Mouse (Mus musculus) left cerebral cortex, postnatal 36 days (tissue): ENCODE measurements around the gene Hspa1b. TPM values are rescaled to one million over a fixed set of nuclear protein-coding genes. Genes with fewer than 3 reads are reported as not detected.
A peak's percentile ranks its signal among the peaks of the same experiment; 100 is the strongest.
"Not testable (repeated sequence)": the region's sequence is repeated elsewhere in the genome, so short reads cannot be mapped to it uniquely, and the experiment has no call there.

Experiments used
- DNase-seq, 2 experiments: peaks; one replicate each; pipeline ENCODE4 v3.0.0; 2021 to 2022; ENCODE audit warnings: low spot score in 2 of 2, mixed read lengths in 1 of 2
- intact Hi-C: fragments of 180-260 bp; cut with DNase I; formaldehyde crosslinking; loops from one replicate; pipeline ENCODE4 v1.15.1; 2025
- total RNA-seq, 2 experiments: library from RNA; stranded (reverse); gene quantifications; 2 replicates each; pipeline ENCODE4 v1.2.3; 2021

Hspa1b gene
- total RNA-seq = 10 to 100 TPM; 12.9 to 23.4 TPM

DNA sequence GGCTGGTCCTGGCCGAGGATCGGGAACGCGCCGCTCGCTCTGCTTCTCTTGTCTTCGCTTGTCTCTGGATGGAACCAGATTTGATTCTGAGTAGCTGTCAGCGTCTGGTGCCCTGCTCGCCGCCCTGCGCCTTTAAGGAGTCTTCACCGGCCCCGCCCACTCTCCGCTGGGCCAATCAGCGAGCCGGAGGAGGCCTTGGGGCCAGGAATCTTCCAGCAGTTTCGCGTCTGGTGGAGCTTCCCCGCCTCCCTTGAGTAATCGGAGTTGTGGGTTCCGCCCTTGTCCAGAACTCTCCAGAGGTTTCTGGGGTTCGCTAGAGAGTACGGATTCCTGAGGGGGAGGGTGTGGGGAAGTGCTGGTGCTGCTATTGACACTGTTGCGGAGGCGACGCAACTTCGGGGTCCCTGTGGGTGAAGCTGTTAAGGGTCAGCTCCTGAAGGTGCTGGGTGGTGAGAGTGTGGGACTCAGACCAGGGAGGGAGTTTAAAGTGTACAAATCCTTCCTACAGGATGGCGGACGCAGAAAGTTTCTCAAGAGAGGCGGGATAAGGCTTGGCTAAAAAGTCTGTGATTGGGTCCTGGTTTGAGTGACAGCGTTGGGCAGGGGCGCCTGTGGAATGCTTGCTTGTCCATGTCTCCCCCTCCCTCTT is at the start of gene Hspa1b:
Gene Hspa1b, minus strand, starts transcription at position 109 of the 649 bp plus-strand sequence.
- DNase-seq = peak; percentile 84 to 87
- intact Hi-C loops = not testable (repeated sequence)

DNA sequence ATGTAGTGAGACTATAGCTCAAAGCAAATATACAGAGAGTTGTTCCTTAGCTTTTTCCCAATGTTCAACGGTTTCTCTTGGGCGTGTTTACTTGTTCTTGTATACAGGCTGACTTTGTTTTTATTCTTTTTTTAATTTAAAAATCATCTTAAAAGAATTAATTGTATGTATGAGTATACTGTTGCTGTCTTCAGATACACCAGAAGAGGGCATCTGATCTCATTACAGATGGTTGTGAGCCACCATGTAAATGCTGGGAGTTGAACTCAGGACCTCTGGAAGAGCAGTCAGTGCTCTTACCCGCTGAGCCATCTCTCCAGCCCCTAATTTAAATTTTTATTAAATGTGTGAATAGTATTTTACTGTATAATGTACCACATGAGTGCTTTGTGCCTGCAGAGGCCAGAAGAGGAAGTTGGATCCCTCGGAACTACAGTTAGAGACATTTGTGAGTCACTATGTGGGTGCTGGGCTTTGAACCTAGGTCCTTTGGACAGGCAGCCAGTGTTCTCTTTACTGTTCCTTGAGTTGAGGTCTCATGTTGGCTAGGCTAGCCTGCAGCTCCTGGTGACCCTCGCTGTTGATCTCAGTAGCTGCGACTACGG is 48.5 kb upstream of the Hspa1b start:
- intact Hi-C loops = loop anchor here (10.0 kb wide), 1 partner anchor 227 kb away; the partner anchor contains the start of genes Atp6v1g2 and Nfkbil1

DNA sequence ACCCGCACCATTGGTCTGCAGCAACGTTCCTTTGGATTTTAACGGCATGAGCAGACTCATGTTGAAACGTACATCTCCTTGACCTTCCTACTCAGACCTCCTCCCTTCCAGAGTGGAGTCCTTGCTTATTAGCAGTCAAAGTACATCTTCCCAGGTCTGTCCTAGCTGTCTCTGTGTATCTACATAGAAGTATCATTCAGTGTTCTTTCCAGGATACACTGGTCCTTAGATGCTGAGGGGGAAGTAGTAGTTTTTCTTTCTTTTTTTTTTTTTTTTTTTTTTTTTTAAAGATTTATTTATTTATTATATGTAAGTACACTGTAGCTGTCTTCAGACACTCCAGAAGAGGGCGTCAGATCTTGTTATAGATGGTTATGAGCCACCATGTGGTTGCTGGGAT is 46.9 kb upstream of the Hspa1b start:
- intact Hi-C loops = loop anchor here (10.0 kb wide), 1 partner anchor 229 kb away; the partner anchor contains the start of genes Atp6v1g2 and Nfkbil1
- DNase-seq = not testable (repeated sequence)

More for the DNA sequence above, 48.5 kb upstream of the Hspa1b start:
- no peak for DNase-seq

DNA sequence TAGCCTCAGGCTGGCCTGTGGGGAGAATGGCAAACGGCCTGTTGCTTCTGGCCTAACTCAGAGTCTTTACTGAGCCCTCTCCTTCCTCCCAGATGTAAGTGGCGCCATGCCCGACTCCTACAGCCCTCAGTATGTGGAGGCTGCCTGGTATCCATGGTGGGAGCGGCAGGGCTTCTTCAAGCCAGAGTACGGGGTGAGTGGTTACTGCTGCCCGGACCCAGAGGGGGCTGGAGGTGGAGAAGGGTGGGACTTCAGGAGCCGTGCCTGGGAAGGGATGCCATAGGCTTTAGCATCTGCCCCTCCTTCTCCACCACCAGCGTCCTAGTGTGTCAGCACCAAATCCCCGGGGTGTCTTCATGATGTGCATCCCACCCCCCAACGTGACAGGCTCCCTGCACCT is 46.1 kb upstream of the Hspa1b start:
- intact Hi-C loops = loop anchor here (10.0 kb wide), 1 partner anchor 230 kb away; the partner anchor contains the start of genes Atp6v1g2 and Nfkbil1

DNA sequence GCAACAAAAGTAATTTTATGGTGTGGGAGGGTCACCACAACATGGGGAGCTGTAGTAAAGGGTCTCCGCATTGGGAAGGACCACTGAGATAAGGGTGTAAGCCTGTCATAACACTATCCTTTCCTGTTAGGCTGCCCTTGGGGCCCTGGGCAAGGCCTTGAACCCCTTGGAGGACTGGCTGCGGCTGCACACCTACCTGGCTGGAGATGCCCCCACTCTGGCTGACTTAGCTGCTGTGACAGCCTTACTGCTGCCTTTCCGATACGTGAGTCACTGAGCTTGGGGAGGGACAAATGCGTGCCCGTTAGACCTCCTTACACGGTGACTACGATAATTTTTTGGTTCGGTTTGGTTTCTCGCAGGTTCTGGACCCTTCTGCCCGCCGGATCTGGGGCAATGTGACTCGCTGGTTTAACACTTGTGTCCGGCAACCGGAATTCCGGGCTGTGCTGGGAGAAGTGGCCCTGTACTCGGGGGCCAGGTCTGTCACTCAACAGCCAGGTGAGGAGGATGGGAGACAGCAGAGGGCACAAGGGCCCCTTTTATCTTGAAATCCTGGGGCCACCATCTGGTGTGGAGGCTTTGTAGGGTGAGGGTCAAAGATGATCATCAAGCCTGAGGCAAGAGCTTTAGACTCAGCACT is 45.2 kb upstream of the Hspa1b start:
- DNase-seq = no peak
- intact Hi-C loops = loop anchor here (10.0 kb wide), 1 partner anchor 231 kb away; the partner anchor contains the start of genes Atp6v1g2 and Nfkbil1

More for the DNA sequence above, 46.1 kb upstream of the Hspa1b start:
- no peak for DNase-seq

DNA sequence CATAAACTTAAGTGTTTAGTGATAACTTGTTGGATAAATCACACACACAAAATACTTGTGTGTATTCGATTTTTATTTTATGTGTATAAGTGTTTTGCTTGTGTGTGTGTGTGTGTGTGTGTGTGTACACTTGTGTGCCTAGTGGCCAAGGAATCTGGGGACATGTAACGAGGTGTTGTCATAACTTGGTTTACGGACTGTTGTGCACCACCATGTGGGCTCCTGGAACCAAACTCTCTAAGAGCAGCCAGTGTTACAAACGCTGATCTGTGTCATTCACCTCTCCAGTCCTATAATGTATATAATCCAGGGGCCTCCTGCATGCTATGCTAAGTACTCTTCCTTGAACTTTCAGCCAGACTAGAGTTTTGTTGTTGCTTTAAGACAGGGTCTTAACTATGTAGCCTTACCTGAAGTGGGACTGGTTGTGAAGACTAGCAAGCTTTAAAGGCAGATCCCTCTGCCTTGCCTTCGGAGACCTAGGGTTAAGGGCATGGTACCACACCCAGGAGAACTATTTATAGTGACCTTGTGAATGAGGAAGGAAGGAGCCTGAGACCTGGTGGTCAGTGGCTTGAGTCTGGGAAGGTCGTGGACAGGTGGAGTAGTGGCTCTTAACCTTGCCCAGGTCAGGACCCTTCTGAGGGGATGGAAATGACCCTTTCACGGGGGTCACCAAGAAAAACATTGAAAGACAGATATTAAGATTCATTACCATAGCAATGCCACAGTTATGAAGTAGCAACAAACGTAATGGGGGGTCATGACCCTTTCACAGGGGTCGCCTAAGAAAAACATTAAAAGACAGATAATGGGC is 44.2 kb upstream of the Hspa1b start:
- DNase-seq = no peak
- intact Hi-C loops = loop anchor here (10.0 kb wide), 1 partner anchor 232 kb away; the partner anchor contains the start of genes Atp6v1g2 and Nfkbil1

DNA sequence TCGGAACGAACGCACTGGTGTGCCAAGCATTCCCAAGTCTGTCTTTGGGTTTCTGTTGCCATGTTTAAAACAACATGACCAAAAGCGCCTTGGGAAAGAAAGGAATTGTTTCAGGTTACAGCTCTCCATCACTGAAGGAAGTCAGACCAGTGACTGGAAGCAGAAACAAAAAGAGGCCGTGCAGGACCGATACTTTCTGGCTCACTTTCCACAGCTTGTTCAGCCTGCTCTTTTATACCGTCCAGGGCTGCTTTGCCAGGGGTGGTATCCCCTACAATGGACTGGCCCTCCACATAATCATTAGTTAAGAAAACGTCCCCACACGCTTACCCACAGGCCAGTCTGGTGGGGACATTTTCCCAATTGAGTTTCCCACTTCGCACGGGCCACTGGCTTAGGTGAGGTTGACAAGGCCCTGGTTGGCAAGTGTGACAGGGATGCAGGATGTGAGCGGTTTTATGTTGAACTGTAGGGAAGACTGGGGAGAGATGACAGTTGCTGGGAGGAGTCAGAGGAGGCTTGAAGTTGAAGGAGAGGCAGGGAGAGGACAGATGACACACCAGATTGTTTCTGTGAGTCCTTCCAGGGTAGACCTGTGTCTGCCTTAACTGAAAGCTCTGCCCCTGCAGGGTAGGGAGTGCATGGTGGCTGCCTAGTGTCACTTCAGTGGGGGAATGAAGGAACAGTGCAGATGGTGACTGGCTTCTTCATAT is 43.3 kb upstream of the Hspa1b start:
- DNase-seq = no peak
- intact Hi-C loops = loop anchor here (10.0 kb wide), 1 partner anchor 232 kb away; the partner anchor contains the start of genes Atp6v1g2 and Nfkbil1

DNA sequence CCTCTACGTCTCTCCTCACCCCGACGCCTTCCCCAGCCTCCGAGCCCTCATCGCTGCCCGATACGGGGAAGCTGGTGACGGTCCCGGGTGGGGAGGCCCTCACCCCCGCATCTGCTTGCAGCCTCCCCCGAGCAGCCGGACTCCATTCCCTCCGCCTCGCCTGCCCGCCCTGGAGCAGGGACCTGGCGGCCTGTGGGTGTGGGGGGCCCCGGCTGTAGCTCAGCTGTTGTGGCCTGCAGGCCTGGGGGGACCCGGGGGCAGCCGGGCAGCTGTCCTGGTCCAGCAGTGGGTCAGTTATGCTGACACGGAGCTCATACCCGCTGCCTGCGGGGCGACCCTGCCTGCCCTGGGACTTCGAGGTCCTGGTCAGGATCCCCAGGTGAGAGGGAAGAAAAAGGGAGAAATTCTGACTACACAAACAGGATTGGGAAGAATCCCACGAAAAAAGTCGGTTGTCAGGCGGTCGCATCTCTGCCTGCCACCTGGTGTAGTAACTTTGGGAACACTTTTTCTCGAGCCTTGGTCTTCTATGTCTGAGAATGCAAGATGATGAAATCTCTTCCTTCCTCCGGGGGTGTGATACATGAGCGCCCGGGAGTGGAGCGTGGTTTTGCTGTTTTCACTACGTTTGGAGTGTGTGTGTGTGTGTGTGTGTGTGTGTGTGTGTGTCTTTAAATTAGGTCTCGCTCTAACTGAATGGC is 42.6 kb upstream of the Hspa1b start:
- DNase-seq = peak in 1 of 2 experiments; percentile 30
- intact Hi-C loops = loop anchor here (10.0 kb wide), 1 partner anchor 233 kb away; the partner anchor contains the start of genes Atp6v1g2 and Nfkbil1

DNA sequence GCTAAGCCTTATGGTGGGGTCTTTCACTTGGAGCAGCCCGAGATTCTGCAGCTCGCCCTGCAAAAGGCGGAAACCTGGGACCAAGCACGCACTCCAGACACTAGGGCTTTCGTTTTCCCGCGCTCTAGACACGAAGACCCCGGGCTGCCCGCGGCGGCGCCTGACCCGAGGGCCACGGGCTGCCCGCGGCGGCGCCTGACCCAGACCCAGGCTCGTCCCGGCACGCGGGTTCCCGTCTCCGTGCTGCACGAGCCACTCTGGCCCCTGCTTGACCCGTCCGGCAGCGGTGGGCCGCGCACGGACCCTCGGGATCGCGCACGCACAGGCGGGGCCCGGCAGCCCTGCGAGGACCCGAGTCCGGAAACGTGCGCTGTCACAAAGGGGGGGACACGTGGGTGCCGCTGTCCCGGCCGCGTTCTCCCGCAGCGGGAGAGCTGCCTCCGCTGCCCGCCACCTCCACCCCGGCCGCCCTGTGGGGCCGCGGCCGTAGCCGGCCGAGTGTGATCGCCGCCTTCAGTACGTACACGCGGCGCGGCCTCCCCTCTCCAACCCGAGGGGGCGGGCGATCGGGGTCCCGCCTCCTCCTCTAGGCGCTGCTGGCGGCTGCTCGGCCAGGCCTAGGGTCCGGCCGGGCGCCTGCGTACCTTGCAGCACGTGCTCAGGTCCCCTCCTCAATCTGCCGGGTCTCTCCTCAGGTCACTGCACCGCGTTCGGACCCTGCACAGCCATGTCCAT is 41.8 kb upstream of the Hspa1b start, which contains the start of gene Vars:
Gene Vars, plus strand, starts transcription at position 271 of the 735 bp plus-strand sequence.
- intact Hi-C loops = loop anchor here (10.0 kb wide), 1 partner anchor 234 kb away; the partner anchor contains the start of genes Atp6v1g2 and Nfkbil1
- peak; percentile 84 to 88 for DNase-seq

DNA sequence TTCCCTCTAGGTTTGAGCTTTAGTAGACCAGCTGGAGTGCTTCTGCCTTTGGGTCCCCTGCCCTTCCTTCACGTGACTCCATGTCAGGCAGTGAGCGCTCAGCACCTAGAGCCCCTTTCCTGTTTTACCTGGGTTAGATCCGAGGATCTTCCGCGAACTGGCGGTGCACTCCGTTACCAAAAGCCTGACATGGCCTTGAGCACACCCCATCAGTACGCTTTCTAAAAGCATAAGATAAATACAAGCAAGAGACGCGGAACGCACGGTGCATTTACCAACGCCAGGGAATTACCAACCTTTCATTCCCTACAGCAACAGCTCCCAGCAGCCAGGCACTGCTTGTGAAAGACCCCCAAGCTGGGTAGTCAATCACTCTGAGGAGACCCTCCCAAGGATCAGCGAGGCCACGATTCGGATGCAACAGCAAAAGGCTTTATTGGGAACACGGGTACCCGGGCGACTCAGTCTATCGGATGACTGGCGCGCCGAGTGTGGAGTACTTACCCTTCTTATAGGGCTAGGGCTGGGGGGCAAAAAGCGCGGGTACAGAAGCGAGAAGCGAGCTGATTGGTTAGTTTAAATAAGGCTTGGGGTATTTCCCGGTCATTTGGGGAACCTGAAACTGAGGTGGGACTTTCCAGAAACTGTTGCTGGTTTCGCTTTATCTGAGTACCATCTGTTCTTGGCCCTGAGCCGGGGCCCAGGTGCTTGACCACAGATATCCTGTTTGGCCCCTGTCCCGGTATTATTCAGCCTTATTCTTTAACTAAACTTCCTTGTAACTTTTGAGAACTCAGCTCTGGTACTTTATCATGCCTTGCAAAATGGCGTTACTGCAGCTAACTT is 41.1 kb upstream of the Hspa1b start:
- not testable (repeated sequence) for DNase-seq
- intact Hi-C loops = loop anchor here (10.0 kb wide), 1 partner anchor 235 kb away; the partner anchor contains the start of genes Atp6v1g2 and Nfkbil1

DNA sequence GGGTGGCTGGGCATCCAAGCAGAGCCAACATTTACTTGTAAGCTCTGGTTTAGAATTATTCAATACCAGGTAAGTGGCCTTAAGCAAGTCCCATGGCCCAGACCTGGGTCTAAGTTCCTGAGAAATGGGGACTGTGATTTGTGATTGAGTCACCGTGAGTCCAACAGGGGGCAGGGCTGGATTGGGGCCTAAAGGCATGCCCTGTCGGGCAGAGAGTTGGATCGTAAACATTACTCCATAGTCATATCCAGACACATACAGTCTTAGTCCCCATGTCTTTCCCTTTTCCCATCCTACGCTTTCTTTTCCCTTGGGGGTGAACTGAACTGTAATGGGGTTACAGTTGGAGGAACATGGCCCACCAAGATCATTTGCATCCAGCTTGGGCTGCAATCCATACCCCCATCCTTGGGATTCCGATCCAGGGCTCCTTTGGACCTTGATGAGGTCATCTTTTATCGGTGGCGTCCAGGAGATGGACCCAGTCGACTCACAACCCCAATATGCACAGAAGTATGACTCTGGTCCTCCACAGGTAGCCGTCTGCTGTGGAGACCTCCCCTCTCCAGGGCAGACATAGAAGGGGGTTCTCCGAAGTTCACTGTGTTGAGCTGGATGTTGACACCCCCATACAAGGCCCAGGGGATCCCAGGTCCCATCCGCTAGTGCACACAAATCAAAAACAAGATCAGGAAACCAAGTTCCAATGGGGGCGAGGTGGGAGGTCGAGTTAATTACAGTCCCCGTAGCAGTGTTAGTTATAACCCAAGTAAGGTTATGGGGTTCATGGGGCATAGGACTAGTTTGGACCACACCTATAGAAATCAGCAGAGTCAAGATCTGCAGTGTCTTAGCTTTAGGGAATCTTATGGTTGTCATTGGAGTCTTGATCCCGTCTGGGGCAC is 39.7 kb upstream of the Hspa1b start:
- intact Hi-C loops = no loop called here
- DNase-seq = no peak

DNA sequence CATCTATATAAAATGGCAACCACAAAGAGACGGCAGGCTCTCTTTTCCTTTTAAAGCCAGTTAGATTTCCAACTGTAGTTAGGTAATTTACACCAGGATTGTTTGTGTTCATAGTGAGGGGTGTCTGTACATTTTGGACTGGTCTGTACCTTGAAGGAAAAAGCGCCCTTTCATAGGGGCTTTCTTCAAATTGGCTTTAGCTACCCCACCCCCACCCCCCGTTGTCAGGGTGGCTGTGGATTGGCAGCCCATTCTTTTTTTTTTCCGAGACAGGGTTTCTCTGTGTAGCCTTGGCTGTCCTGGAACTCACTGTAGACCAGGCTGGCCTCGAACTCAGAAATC is 38.1 kb upstream of the Hspa1b start:
- no peak for DNase-seq
- intact Hi-C loops = no loop called here

DNA sequence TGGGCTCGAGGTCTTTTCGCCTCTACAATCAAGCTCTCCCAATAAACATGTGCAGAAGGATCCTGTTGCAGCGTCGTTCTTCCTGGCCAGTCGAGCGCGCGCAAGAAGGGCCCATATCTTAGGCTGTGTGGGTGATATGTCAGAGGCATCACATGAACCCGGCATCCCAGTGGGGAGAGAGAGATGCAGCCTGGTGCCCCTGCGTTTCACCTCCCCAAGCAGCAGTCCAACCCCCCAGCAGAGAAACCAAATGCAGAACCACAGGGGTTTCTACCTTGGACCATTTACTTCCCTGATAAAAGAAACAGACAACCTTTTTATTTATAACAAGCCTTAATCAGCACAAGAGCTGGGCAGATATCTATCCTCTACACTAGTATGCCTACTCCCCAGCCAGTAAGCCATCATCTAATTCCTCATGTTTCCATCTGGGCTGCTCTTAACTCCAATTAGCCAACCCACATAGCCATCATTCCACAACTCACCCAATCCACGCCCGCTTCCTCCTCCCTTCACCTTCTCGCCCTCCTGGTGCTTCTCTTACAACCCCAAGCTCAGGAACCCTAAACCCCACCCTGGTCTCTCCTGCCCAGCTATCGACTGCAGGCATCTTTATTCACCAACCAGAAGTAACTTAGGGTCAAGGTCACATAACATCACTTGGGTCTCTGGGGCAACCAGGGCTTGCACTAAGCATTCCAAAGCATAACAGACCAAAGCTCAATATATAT is 37.5 kb upstream of the Hspa1b start:
- DNase-seq = no peak
- intact Hi-C loops = no loop called here

DNA sequence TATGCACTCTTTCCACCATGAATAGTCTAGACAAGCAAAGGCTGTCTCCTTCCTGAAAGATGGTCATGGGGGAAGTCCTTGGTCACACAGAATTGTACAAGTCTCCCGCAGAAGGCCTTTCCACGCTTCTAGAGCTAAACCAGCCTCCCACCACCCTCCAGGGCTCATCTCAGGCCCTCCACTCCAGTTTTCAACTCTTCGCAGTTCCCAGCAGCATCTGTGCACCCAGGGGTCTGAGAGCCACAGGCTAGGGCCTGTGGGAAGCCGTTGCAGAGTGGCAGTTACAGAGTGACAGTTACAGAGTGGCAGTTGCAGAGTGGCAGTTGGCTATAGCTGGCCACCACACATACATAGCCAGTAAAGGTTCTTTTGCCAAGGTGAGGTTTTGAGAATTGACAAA is 36.9 kb upstream of the Hspa1b start:
- intact Hi-C loops, DNase-seq: not testable (repeated sequence)

DNA sequence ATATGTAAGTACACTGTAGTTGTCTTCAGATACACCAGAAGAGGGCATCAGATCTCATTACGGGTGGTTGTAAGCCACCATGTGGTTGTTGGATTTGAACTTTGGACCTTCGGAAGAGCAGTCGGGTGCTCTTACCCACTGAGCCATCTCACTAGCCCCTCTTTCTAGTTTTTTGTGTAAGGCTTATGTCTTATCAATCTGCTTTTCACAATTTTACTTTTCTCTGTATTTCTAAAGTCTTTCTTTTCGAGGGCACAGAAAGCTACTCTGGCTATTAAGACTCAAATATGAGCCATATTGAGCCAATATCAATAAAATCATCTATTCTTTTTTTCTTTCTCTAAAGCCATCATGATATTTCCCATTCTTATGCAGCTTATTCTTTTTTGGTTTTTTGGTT is 36.2 kb upstream of the Hspa1b start:
- DNase-seq, intact Hi-C loops: not testable (repeated sequence)
